Mouse (Mus musculus): ENCODE measurements at regions not wholly inside any gene's neighbourhood (a gene's known extent, or its start where the extent isn't known, plus 50 kb on each side); places are given as distances from the start of the nearest gene placed in this dataset.

GRCm38 (mm10) chr7:67825636-67826280 lies 66.2 kb upstream of the Synm start:
- Histone ChIP-seq H3K9me3 (replicated peaks; ENCODE audit: control insufficient read depth, low read length) (no peaks in the 10 kb centered on the region), H3K36me3 (ENCODE audit: control insufficient read depth, insufficient read depth, low read length) (no peaks in the 10 kb centered on the region), H3K27ac (ENCODE audit: low read depth, low read length) (no peak overlapping the region), H3K27me3 (replicated peaks; ENCODE audit: control insufficient read depth, insufficient read depth, low read length) (no peaks in the 10 kb centered on the region), H3K4me2 (ENCODE audit: low read length) (no peak overlapping the region), H3K4me1 (ENCODE audit: control insufficient read depth, insufficient read depth, low read length) (no peaks in the 10 kb centered on the region; the same call in 1 of the 2 replicates), H3K4me3 (ENCODE audit: low read depth, low read length) (no peak overlapping the region), H3K9ac (ENCODE audit: low read length) (no peak overlapping the region)
- 87% methylated on average over 7 of the region's 7 CpGs for WGBS
- ATAC-seq (no peak), DNase-seq (ENCODE audit: low spot score) (no peak)

- no peak overlapping the region for H3K27ac ChIP-seq (ENCODE audit: low read depth, low read length)
- H3K4me2 ChIP-seq (ENCODE audit: low read length): no peak overlapping the region
- ATAC-seq: peak; percentile 58; the same call in 1 of the 2 replicates
- no peak overlapping the region for H3K4me3 ChIP-seq (ENCODE audit: low read depth, low read length)
- H3K4me1 ChIP-seq (ENCODE audit: control insufficient read depth, insufficient read depth, low read length): no peaks in the 10 kb centered on the region; the same call in 1 of the 2 replicates
- DNase-seq (ENCODE audit: low spot score): peak; percentile 56
- H3K9ac ChIP-seq (ENCODE audit: low read length): no peak overlapping the region
- no peaks in the 10 kb centered on the region for H3K9me3 ChIP-seq (replicated peaks; ENCODE audit: control insufficient read depth, low read length)
- no peaks in the 10 kb centered on the region for H3K36me3 ChIP-seq (ENCODE audit: control insufficient read depth, insufficient read depth, low read length)
- 64% methylated on average over 8 of the region's 8 CpGs for WGBS
- H3K27me3 ChIP-seq (replicated peaks; ENCODE audit: control insufficient read depth, insufficient read depth, low read length): no peaks in the 10 kb centered on the region
Measured at GRCm38 (mm10) chr7:67823943-67824645, 64.6 kb upstream of the Synm start.

- Histone ChIP-seq H3K4me3 (ENCODE audit: low read depth, low read length) (no peak overlapping the region), H3K36me3 (ENCODE audit: control insufficient read depth, insufficient read depth, low read length) (no peaks in the 10 kb centered on the region), H3K27me3 (replicated peaks; ENCODE audit: control insufficient read depth, insufficient read depth, low read length) (no peaks in the 10 kb centered on the region), H3K9me3 (replicated peaks; ENCODE audit: control insufficient read depth, low read length) (no peaks in the 10 kb centered on the region), H3K27ac (ENCODE audit: low read depth, low read length) (no peak overlapping the region), H3K4me1 (ENCODE audit: control insufficient read depth, insufficient read depth, low read length) (no peaks in the 10 kb centered on the region), H3K4me2 (ENCODE audit: low read length) (no peak overlapping the region), H3K9ac (ENCODE audit: low read length) (no peak overlapping the region)
- 96% methylated on average over 5 of the region's 5 CpGs for WGBS
- DNase-seq (ENCODE audit: low spot score): no peak
- no peak for ATAC-seq
Measured at GRCm38 (mm10) chr7:67819551-67819950, 60.0 kb upstream of the Synm start.

GRCm38 (mm10) chr7:67817556-67817955 lies 58.0 kb upstream of the Synm start:
- H3K4me1 ChIP-seq (ENCODE audit: control insufficient read depth, insufficient read depth, low read length): no peaks in the 10 kb centered on the region
- 94% methylated on average over 6 of the region's 6 CpGs for WGBS
- H3K9me3 ChIP-seq (replicated peaks; ENCODE audit: control insufficient read depth, low read length): no peaks in the 10 kb centered on the region

GRCm38 (mm10) chr7:67814861-67815260 lies 55.3 kb upstream of the Synm start:
- Histone ChIP-seq H3K4me2 (ENCODE audit: low read length) (no peak overlapping the region), H3K4me3 (ENCODE audit: low read depth, low read length) (no peak overlapping the region), H3K9ac (ENCODE audit: low read length) (no peak overlapping the region), H3K9me3 (replicated peaks; ENCODE audit: control insufficient read depth, low read length) (no peaks in the 10 kb centered on the region), H3K36me3 (ENCODE audit: control insufficient read depth, insufficient read depth, low read length) (no peaks in the 10 kb centered on the region), H3K4me1 (ENCODE audit: control insufficient read depth, insufficient read depth, low read length) (no peaks in the 10 kb centered on the region), H3K27me3 (replicated peaks; ENCODE audit: control insufficient read depth, insufficient read depth, low read length) (no peaks in the 10 kb centered on the region), H3K27ac (ENCODE audit: low read depth, low read length) (no peak overlapping the region)
- no peak for ATAC-seq
- no peak for DNase-seq (ENCODE audit: low spot score)
- 69% methylated on average over 9 of the region's 9 CpGs for WGBS

More at GRCm38 (mm10) chr7:67817556-67817955, 58.0 kb upstream of the Synm start:
- Histone ChIP-seq H3K9ac (ENCODE audit: low read length) (no peak overlapping the region), H3K27me3 (replicated peaks; ENCODE audit: control insufficient read depth, insufficient read depth, low read length) (no peaks in the 10 kb centered on the region), H3K4me2 (ENCODE audit: low read length) (no peak overlapping the region), H3K36me3 (ENCODE audit: control insufficient read depth, insufficient read depth, low read length) (no peaks in the 10 kb centered on the region), H3K27ac (ENCODE audit: low read depth, low read length) (no peak overlapping the region), H3K4me3 (ENCODE audit: low read depth, low read length) (no peak overlapping the region)
- no peak for DNase-seq (ENCODE audit: low spot score)
- ATAC-seq: no peak

Measured in forebrain, embryonic 14.5 days (tissue).